Mouse (Mus musculus) heart, embryonic 11.5 days (tissue): ENCODE measurements at regions not wholly inside any gene's neighbourhood (a gene's known extent, or its start where the extent isn't known, plus 50 kb on each side); places are given as distances from the start of the nearest gene placed in this dataset.

Experiments
- ATAC-seq: fragments of 200-750 bp; cut with Nextera tagmentation; replicated peaks from 2 replicates; pipeline ENCODE4 v1.8.0; 2017; ENCODE audit warnings: moderate library complexity; ENCODE audit not compliant: insufficient number of reproducible peaks, low FRiP score, low TSS enrichment
- H3K27ac ChIP-seq: fragments of 300-500 bp; sonication (generic); 2 replicates; pipeline ENCODE4 v1.5.1; 2014; ENCODE audit warnings: mild to moderate bottlenecking, low read depth, low read length
- H3K27me3 ChIP-seq: fragments of 300-500 bp; sonication (generic); 2 replicates; pipeline ENCODE4 v1.6.1; 2014; ENCODE audit warnings: mild to moderate bottlenecking, low read length, mixed read lengths; ENCODE audit not compliant: control insufficient read depth, insufficient read depth
- H3K36me3 ChIP-seq: fragments of 300-500 bp; sonication (generic); 2 replicates; pipeline ENCODE4 v1.6.1; 2014; ENCODE audit warnings: mild to moderate bottlenecking, low read length, moderate library complexity, mixed read lengths; ENCODE audit not compliant: control insufficient read depth, insufficient read depth
- H3K4me1 ChIP-seq: fragments of 300-500 bp; sonication (generic); 2 replicates; pipeline ENCODE4 v1.6.1; 2014; ENCODE audit warnings: low read length; ENCODE audit not compliant: control insufficient read depth, insufficient read depth
- H3K4me2 ChIP-seq: fragments of 300-500 bp; sonication (generic); 2 replicates; pipeline ENCODE4 v1.6.1; 2014; ENCODE audit warnings: mild to moderate bottlenecking, moderate library complexity
- H3K4me3 ChIP-seq: fragments of 300-500 bp; sonication (generic); 2 replicates; pipeline ENCODE4 v1.5.1; 2014; ENCODE audit warnings: low read depth, low read length
- H3K9ac ChIP-seq: fragments of 300-500 bp; sonication (generic); 2 replicates; pipeline ENCODE4 v1.6.1; 2014; ENCODE audit warnings: mild to moderate bottlenecking, low read depth, low read length, moderate library complexity
- H3K9me3 ChIP-seq: fragments of 300-500 bp; sonication (generic); replicated peaks from 2 replicates; pipeline ENCODE4 v1.6.1; 2016; ENCODE audit warnings: low read length; ENCODE audit not compliant: control insufficient read depth
- WGBS: fragments of 180-500 bp; shearing (Covaris S2); extraction: QIAGEN DNeasy Blood & Tissue Kit; methylation state at CpG from one replicate; pipeline ENCODE4 v1.1.7; 2014; ENCODE audit not compliant: insufficient replicate concordance; 5-methylcytosine and 5-hydroxymethylcytosine counted together

DNA sequence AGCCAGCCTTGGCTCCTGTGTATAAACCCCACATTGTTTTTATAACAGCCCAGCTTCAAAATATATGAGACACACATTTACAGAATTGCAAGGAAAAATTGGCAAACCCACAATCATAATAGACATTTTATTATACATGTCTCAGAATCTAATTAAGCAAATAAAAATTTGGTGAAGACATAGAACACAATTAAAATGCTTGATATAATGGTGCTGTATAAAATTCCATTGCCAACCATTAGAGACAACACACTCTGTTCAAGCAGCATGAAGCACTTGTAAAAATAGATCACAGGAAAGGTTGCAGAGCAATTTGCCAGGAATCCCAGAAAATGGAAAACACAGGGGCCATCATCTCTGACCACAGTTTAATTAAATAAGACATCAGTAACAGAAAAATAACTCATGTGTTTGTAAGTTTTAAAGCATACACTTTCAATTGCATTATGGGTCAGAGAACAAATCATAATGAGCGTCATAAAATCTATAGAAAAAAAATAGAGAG, 229.2 kb downstream of the Pdcd6ip start:
- Histone ChIP-seq H3K9ac (no peak overlapping the region), H3K36me3 (no peaks in the 10 kb centered on the region), H3K27ac (no peak overlapping the region), H3K4me2 (no peak overlapping the region), H3K4me3 (no peak overlapping the region), H3K4me1 (no peaks in the 10 kb centered on the region), H3K27me3 (no peaks in the 10 kb centered on the region), H3K9me3 (no peaks in the 10 kb centered on the region)
- WGBS, result 87% methylated on average over 1 of the region's 1 CpGs
- no peak for ATAC-seq

GRCm38 (mm10) chr9:113471781-113472180, 236.3 kb downstream of the Pdcd6ip start:
- Histone ChIP-seq H3K4me2 (no peak overlapping the region), H3K27me3 (no peaks in the 10 kb centered on the region), H3K4me1 (no peaks in the 10 kb centered on the region), H3K27ac (no peak overlapping the region), H3K4me3 (no peak overlapping the region), H3K9ac (no peak overlapping the region), H3K9me3 (no peaks in the 10 kb centered on the region), H3K36me3 (no peaks in the 10 kb centered on the region)
- 84% methylated on average over 6 of the region's 6 CpGs for WGBS
- no peak for ATAC-seq

DNA sequence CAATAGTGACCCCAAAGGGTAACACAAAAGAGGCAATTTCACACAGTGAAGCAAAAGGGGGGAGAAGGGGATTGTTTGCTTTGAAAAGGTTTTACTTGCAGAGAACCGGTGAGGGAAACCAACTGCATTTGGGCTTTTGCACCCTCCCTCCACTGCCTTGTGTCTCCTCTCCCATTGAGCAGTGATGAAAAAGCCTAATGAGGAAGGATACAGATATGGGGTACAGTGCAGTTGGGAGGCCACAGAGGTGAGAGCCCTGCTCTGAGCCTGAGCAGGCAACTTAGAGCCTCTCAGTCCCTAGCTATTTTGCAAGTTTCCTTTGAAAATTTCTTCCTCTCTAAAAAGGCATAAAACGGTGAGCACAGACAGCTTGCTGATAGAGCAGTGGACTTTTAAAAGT, 245.2 kb downstream of the Pdcd6ip start:
- no peak overlapping the region for H3K4me2 ChIP-seq
- no peak for ATAC-seq
- no peaks in the 10 kb centered on the region for H3K27me3 ChIP-seq
- no peaks in the 10 kb centered on the region for H3K9me3 ChIP-seq
- no peak overlapping the region for H3K4me3 ChIP-seq
- WGBS, result 53% methylated on average over 2 of the region's 2 CpGs
- no peak overlapping the region for H3K27ac ChIP-seq
- H3K36me3 ChIP-seq, result no peaks in the 10 kb centered on the region
- no peaks in the 10 kb centered on the region for H3K4me1 ChIP-seq
- H3K9ac ChIP-seq, result no peak overlapping the region

- H3K4me3 ChIP-seq, result no peak overlapping the region
- H3K9ac ChIP-seq, result no peak overlapping the region
- no peaks in the 10 kb centered on the region for H3K27me3 ChIP-seq
- no peaks in the 10 kb centered on the region for H3K36me3 ChIP-seq
- 76% methylated on average over 1 of the region's 1 CpGs for WGBS
- no peak overlapping the region for H3K4me2 ChIP-seq
- no peaks in the 10 kb centered on the region for H3K9me3 ChIP-seq
- no peaks in the 10 kb centered on the region for H3K4me1 ChIP-seq
- no peak overlapping the region for H3K27ac ChIP-seq
- no peak for ATAC-seq
These were observed 245.7 kb downstream of the Pdcd6ip start for GRCm38 (mm10) chr9:113462267-113462887.

GRCm38 (mm10) chr9:113459885-113460284, 248.2 kb downstream of the Pdcd6ip start:
- H3K9ac ChIP-seq, result no peak overlapping the region
- no peak for ATAC-seq
- H3K9me3 ChIP-seq, result no peaks in the 10 kb centered on the region
- WGBS, result 68% methylated on average over 5 of the region's 5 CpGs
- no peak overlapping the region for H3K4me3 ChIP-seq
- H3K36me3 ChIP-seq, result no peaks in the 10 kb centered on the region
- H3K27me3 ChIP-seq, result no peaks in the 10 kb centered on the region
- H3K27ac ChIP-seq, result no peak overlapping the region
- H3K4me2 ChIP-seq, result no peak overlapping the region
- no peaks in the 10 kb centered on the region for H3K4me1 ChIP-seq

GRCm38 (mm10) chr9:113459221-113459620, 248.8 kb downstream of the Pdcd6ip start:
- Histone ChIP-seq H3K9me3 (no peaks in the 10 kb centered on the region), H3K4me2 (no peak overlapping the region), H3K9ac (no peak overlapping the region), H3K4me3 (no peak overlapping the region), H3K36me3 (no peaks in the 10 kb centered on the region), H3K27me3 (no peaks in the 10 kb centered on the region), H3K4me1 (no peaks in the 10 kb centered on the region), H3K27ac (no peak overlapping the region)
- 43% methylated on average over 2 of the region's 2 CpGs for WGBS
- ATAC-seq, result no peak

GRCm38 (mm10) chr9:113458741-113459154, 249.3 kb downstream of the Pdcd6ip start:
- H3K9me3 ChIP-seq, result no peaks in the 10 kb centered on the region
- H3K27me3 ChIP-seq, result no peaks in the 10 kb centered on the region
- no peaks in the 10 kb centered on the region for H3K4me1 ChIP-seq
- H3K4me3 ChIP-seq, result no peak overlapping the region
- H3K9ac ChIP-seq, result no peak overlapping the region
- WGBS, result 33% methylated on average over 5 of the region's 5 CpGs
- H3K27ac ChIP-seq, result no peak overlapping the region
- no peak for ATAC-seq
- H3K36me3 ChIP-seq, result no peaks in the 10 kb centered on the region
- H3K4me2 ChIP-seq, result no peak overlapping the region

DNA sequence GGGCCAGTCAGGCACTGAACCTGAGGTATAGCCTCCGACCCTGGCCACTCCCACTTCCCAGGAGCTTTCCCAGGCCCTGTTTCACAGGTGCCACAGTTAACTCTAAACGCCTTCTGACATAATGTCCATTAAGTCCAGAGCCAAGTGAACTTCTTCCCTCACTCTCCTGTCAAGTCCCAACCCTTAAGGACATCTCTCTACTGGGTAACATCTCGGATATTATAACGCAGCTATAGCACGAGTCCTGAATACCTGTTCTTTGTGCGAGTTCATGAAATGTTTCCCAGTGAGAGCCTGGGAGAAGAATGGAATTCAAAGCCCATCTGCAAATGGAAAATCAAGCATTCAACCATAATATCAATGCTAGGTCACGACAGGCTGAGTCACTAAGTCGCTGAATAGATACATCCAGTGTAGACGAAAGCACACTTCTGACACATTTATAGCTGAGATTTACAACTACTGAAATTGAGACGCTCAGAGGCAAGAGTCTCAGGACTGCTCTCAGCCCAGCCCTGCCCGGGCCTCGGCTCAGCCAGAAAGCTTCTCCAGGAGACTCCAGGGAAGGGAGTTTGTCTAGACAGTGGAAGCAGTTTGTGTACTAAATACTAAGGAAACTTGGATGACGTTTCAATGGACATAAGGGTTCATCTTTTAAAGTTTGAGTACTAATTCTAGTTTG, 250.7 kb downstream of the Pdcd6ip start:
- 82% methylated on average over 13 of the region's 13 CpGs for WGBS
- Histone ChIP-seq H3K4me3 (no peak overlapping the region), H3K4me2 (no peak overlapping the region), H3K9ac (no peak overlapping the region), H3K27me3 (no peaks in the 10 kb centered on the region), H3K9me3 (no peaks in the 10 kb centered on the region), H3K4me1 (no peaks in the 10 kb centered on the region), H3K36me3 (no peaks in the 10 kb centered on the region), H3K27ac (no peak overlapping the region)
- no peak for ATAC-seq

GRCm38 (mm10) chr9:113455577-113455976, 252.5 kb downstream of the Pdcd6ip start:
- no peak overlapping the region for H3K9ac ChIP-seq
- H3K4me2 ChIP-seq, result no peak overlapping the region
- no peak overlapping the region for H3K4me3 ChIP-seq
- no peaks in the 10 kb centered on the region for H3K9me3 ChIP-seq
- WGBS, result 78% methylated on average over 5 of the region's 5 CpGs
- H3K4me1 ChIP-seq, result no peaks in the 10 kb centered on the region
- no peak overlapping the region for H3K27ac ChIP-seq
- no peaks in the 10 kb centered on the region for H3K36me3 ChIP-seq
- ATAC-seq, result no peak
- H3K27me3 ChIP-seq, result no peaks in the 10 kb centered on the region
